Mouse (Mus musculus) forebrain, embryonic 14.5 days (tissue): ENCODE measurements around the gene Casc1. TPM values are rescaled to one million over a fixed set of nuclear protein-coding genes. Genes with fewer than 3 reads are reported as not detected.

Source experiments
- polyA plus RNA-seq: library from polyadenylated mRNA; unstranded; fragments of >200 nt; fragmentation: Nextera tagmentation; extraction: Ambion mirVana; gene quantifications from 2 replicates; pipeline ENCODE4 v1.2.1, GENCODE M21; 2014

The Casc1 gene
- polyA plus RNA-seq, 1 experiment from 2014 or later: 1.0 TPM

Other genes starting within 250 kb of the Casc1 start
- gene Bcat1, start 134.8 kb downstream of the Casc1 start, polyA plus RNA-seq: 105 and 111 TPM in 2 replicates
- 0.58 and 1.1 TPM in 2 replicates for gene Lrmp, start 95.4 kb downstream of the Casc1 start, polyA plus RNA-seq
- 23.2 and 26.6 TPM in 2 replicates for gene Etfrf1, start 129 bp upstream of the Casc1 start, polyA plus RNA-seq
- gene Kras, start 39.2 kb upstream of the Casc1 start, polyA plus RNA-seq: 120 and 133 TPM in 2 replicates